Mouse (Mus musculus) heart, adult 2 months (tissue): Measurements from ENCODE around the gene Mta2. TPM values are rescaled to one million over a fixed set of nuclear protein-coding genes. Genes with fewer than 3 reads are reported as not detected.

ENCODE experiments used
- DNase-seq, 2 experiments: peaks; one replicate each; pipeline ENCODE4 v3.0.0; 2021
- H3K27ac ChIP-seq: fragments of 200-600 bp; 2 replicates; pipeline ENCODE4 v1.8.1; 2022
- H3K27me3 ChIP-seq: fragments of 200-500 bp; 2 replicates; pipeline ENCODE4 v1.6.1; 2012; ENCODE audit warnings: mild to moderate bottlenecking, low read length, inconsistent platforms, mixed read lengths; ENCODE audit not compliant: control insufficient read depth, insufficient read depth
- H3K36me3 ChIP-seq: fragments of 200-500 bp; 2 replicates; pipeline ENCODE4 v1.6.1; 2012; ENCODE audit warnings: low read length, inconsistent platforms; ENCODE audit not compliant: control insufficient read depth, insufficient read depth
- H3K4me1 ChIP-seq: fragments of 200-500 bp; 2 replicates; pipeline ENCODE4 v1.6.1; 2011; ENCODE audit warnings: low read length; ENCODE audit not compliant: control insufficient read depth, insufficient read depth
- H3K4me3 ChIP-seq: fragments of 200-600 bp; 2 replicates; pipeline ENCODE4 v1.8.1; 2022
- H3K79me2 ChIP-seq: fragments of 200-500 bp; replicated peaks from 2 replicates; pipeline ENCODE4 v1.6.1; 2012; ENCODE audit warnings: mild to moderate bottlenecking, inconsistent platforms, low read length, moderate library complexity, mixed read lengths; ENCODE audit not compliant: control insufficient read depth, insufficient read depth
- H3K9ac ChIP-seq: fragments of 200-500 bp; 2 replicates; pipeline ENCODE4 v1.6.1; 2012; ENCODE audit warnings: low read depth, mild to moderate bottlenecking, control low read depth, inconsistent platforms, low read length, mixed read lengths
- CTCF ChIP-seq: fragments of 200-600 bp; IDR thresholded peaks from 2 replicates; pipeline ENCODE4 v1.8.1; 2022; ENCODE audit warnings: antibody characterized with exemption, mild to moderate bottlenecking, moderate library complexity
- EP300 ChIP-seq: fragments of 200-500 bp; IDR thresholded peaks from 2 replicates; pipeline ENCODE4 v1.6.1; 2011; ENCODE audit warnings: low read depth, low read length, control low read depth; ENCODE audit not compliant: insufficient read depth
- POLR2A ChIP-seq: fragments of 200-500 bp; IDR thresholded peaks from 2 replicates; pipeline ENCODE4 v1.6.1; 2011; ENCODE audit warnings: mild to moderate bottlenecking, low read depth, low read length, control low read depth; ENCODE audit not compliant: insufficient read depth
- WGBS: fragments of 180-500 bp; shearing (Covaris S2); methylation state at CpG from one replicate; pipeline ENCODE4 v1.1.7; 2018; 5-methylcytosine and 5-hydroxymethylcytosine counted together
- intact Hi-C: fragments of 180-260 bp; cut with DNase I; formaldehyde crosslinking; loops from one replicate; pipeline ENCODE4 v1.15.1; 2025
- polyA plus RNA-seq: library from polyadenylated mRNA; depleted of rRNA; stranded (reverse); fragments of >200 nt; gene quantifications from 2 replicates; pipeline ENCODE4 v1.2.3, GENCODE M21; 2012
- total RNA-seq, 2 experiments: library from RNA; stranded (reverse); gene quantifications; 2 replicates each; pipeline ENCODE4 v1.2.3; 2021

The Mta2 gene
- total and polyA plus RNA-seq, 3 experiments: 13.1 to 32.1 (median 29.0) TPM

- TF ChIP-seq EP300 (no peak), CTCF (no peak), POLR2A (no peak)
- DNase-seq: no peak
- H3K79me2 ChIP-seq: 0 out of 2 replicates have a peak, but pooled peaks cover 2% of the 10 kb centered on the region
- no peaks in the 10 kb centered on the region for H3K27me3 ChIP-seq
- no peak overlapping the region for H3K9ac ChIP-seq
- intact Hi-C loops: no loop called here
- WGBS: 19% methylated on average over 5 of the region's 5 CpGs
- H3K4me1 ChIP-seq: peaks cover 6% of the 10 kb centered on the region
- H3K27ac ChIP-seq: no peak overlapping the region
- peaks cover 11% of the 10 kb centered on the region for H3K36me3 ChIP-seq
- no peak overlapping the region for H3K4me3 ChIP-seq
These were observed 2.4 kb downstream of the Mta2 start for GRCm38 (mm10) chr19:8944062-8944461.

GRCm38 (mm10) chr19:8944750-8945149, 3.1 kb downstream of the Mta2 start:
- WGBS: 17% methylated on average over 5 of the region's 5 CpGs
- Histone ChIP-seq H3K4me3 (peak overlapping the region; percentile 4; the same call in 1 of the 2 replicates), H3K79me2 (0 out of 2 replicates have a peak, but pooled peaks cover 2% of the 10 kb centered on the region), H3K27ac (no peak overlapping the region), H3K36me3 (peaks cover 11% of the 10 kb centered on the region), H3K4me1 (peaks cover 6% of the 10 kb centered on the region), H3K27me3 (no peaks in the 10 kb centered on the region), H3K9ac (no peak overlapping the region)
- DNase-seq: peak; percentile 63 to 71
- intact Hi-C loops: no loop called here
- TF ChIP-seq CTCF (no peak), EP300 (no peak), POLR2A (no peak)

DNA sequence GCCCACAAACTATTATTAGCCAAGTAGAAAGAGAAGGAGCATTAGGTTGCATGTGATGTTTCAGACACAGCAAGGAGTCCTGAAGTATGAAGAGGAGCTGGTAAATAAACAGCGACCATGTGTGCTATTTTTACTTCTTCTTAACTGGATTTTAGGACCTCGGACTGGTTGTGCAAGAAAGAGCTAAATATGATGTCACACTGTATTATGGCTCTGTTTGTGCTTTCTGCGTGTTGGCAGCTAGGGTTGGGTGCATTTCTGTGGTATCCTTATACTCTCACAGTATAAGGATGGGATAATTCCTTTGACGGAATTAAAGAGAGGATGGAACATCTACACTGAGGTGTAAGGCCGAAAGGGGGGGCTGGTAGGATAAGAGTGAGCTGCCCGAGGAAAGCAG, 3.6 kb downstream of the Mta2 start:
- H3K36me3 ChIP-seq: peaks cover 11% of the 10 kb centered on the region

GRCm38 (mm10) chr19:8946929-8947328, 5.3 kb downstream of the Mta2 start:
- Histone ChIP-seq H3K36me3 (peaks cover 11% of the 10 kb centered on the region), H3K79me2 (0 out of 2 replicates have a peak, but pooled peaks cover 2% of the 10 kb centered on the region), H3K27me3 (no peaks in the 10 kb centered on the region), H3K4me1 (peaks cover 5% of the 10 kb centered on the region), H3K27ac (no peak overlapping the region), H3K4me3 (no peak overlapping the region), H3K9ac (no peak overlapping the region)
- 71% methylated on average over 7 of the region's 7 CpGs for WGBS
- no peak for TF ChIP-seq EP300
- TF ChIP-seq CTCF: no peak
- TF ChIP-seq POLR2A: no peak
- DNase-seq: no peak
- intact Hi-C loops: no loop called here

More for the DNA sequence above, 3.6 kb downstream of the Mta2 start:
- no peak overlapping the region for H3K27ac ChIP-seq
- H3K79me2 ChIP-seq: 0 out of 2 replicates have a peak, but pooled peaks cover 2% of the 10 kb centered on the region
- H3K4me1 ChIP-seq: peaks cover 6% of the 10 kb centered on the region
- no peaks in the 10 kb centered on the region for H3K27me3 ChIP-seq
- H3K9ac ChIP-seq: no peak overlapping the region
- no peak for DNase-seq
- WGBS: 52% methylated on average over 6 of the region's 6 CpGs
- TF ChIP-seq POLR2A: no peak
- peak overlapping the region; percentile 4; the same call in 1 of the 2 replicates for H3K4me3 ChIP-seq
- intact Hi-C loops: no loop called here

DNA sequence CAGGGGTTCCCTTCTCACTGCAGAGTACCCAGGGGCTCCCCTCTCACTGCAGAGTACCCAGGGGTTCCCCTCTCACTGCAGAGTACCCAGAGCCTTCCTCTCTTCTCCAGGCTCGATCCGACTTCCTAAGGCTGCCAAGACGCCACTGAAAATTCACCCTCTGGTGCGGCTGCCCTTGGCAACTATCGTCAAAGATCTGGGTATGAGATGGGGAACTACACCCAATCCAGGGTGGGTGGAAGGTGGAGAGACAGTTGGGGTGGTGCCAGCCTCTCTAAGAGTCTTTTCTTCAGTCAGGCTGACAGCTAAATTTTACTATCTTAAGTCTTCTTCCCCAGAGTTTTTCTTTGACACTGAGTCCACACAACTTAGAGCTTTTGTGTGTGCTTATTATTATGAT, 8.5 kb downstream of the Mta2 start:
- Histone ChIP-seq H3K79me2 (peaks cover 2% of the 10 kb centered on the region; the same call in 1 of the 2 replicates), H3K9ac (no peak overlapping the region), H3K4me1 (peaks cover 4% of the 10 kb centered on the region), H3K27ac (no peak overlapping the region), H3K27me3 (no peaks in the 10 kb centered on the region), H3K4me3 (no peak overlapping the region), H3K36me3 (no peaks in the 10 kb centered on the region; the same call in none of the 2 replicates)
- 91% methylated on average over 5 of the region's 5 CpGs for WGBS
- TF ChIP-seq POLR2A (no peak), EP300 (no peak)
- DNase-seq: no peak
- intact Hi-C loops: loop anchor here (5.0 kb wide), 1 partner anchor 53 kb away; the partner anchor contains the start of gene Ganab

DNA sequence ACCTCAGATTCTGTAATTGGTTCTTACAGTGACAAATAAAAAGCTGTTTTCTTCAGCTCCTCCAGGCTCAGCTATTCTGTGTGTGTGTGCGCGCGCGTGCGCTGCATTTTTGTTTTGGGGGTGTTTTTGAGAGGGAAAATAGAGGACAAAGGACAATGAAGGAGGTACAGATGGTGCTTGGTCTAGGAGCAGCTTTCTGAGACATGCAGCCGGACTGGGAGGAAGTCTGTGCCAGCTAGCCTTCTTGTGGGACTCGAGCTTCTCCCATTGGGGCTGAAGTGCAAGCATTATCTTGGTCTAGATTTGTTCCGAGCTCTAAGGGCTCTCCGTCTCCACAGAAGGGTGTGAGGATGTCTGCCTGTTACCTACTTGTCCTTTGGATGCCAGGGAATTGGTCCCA, 10.6 kb downstream of the Mta2 start:
- Histone ChIP-seq H3K27ac (no peak overlapping the region), H3K36me3 (no peaks in the 10 kb centered on the region; the same call in 1 of the 2 replicates), H3K79me2 (peaks cover 3% of the 10 kb centered on the region; the same call in 1 of the 2 replicates), H3K4me1 (peaks cover 4% of the 10 kb centered on the region), H3K4me3 (no peak overlapping the region), H3K9ac (no peak overlapping the region), H3K27me3 (no peaks in the 10 kb centered on the region)
- intact Hi-C loops: loop anchor here (5.0 kb wide), 1 partner anchor 55 kb away; the partner anchor contains the start of gene Ganab
- TF ChIP-seq EP300 (no peak), CTCF (no peak), POLR2A (no peak)
- WGBS: 80% methylated on average over 9 of the region's 9 CpGs
- no peak for DNase-seq
